Mouse (Mus musculus) MEL (cell line): ENCODE measurements around the gene Ripply1. TPM values are rescaled to one million over a fixed set of nuclear protein-coding genes. Genes with fewer than 3 reads are reported as not detected.

Experiments used
- DNase-seq: peaks from one replicate; pipeline ENCODE4 v3.0.0; 2011; ENCODE audit warnings: low read depth, low spot score
- H3K27ac ChIP-seq: 2 replicates; pipeline ENCODE4 v1.5.1; 2012; ENCODE audit warnings: low read depth, mild to moderate bottlenecking, control low read depth, low read length, moderate library complexity; ENCODE audit not compliant: control insufficient read depth
- H3K27me3 ChIP-seq, 2 experiments: fragments of 150-350 bp in 1 of 2; sonication (generic) in 1 of 2; 2 replicates each; pipeline ENCODE4 v1.6.1; 2012; ENCODE audit warnings: low read length in 2 of 2, mild to moderate bottlenecking in 2 of 2, improper control_type of control experiment in 1 of 2, moderate library complexity in 1 of 2; ENCODE audit not compliant: insufficient read depth in 2 of 2, control insufficient read depth in 1 of 2
- H3K36me3 ChIP-seq, 2 experiments: 2 replicates each; pipeline ENCODE4 v1.6.1; 2012 to 2014; ENCODE audit warnings: low read length in 2 of 2, improper control_type of control experiment in 1 of 2, inconsistent platforms in 1 of 2, mild to moderate bottlenecking in 1 of 2; ENCODE audit not compliant: insufficient read depth in 2 of 2, control insufficient read depth in 1 of 2
- H3K4me1 ChIP-seq, 2 experiments: fragments of 150-350 bp in 1 of 2; sonication (generic) in 1 of 2; 2 replicates each; pipeline ENCODE4 v1.6.1; 2012; ENCODE audit warnings: low read length in 2 of 2, improper control_type of control experiment in 1 of 2, mild to moderate bottlenecking in 1 of 2; ENCODE audit not compliant: insufficient read depth in 2 of 2, control insufficient read depth in 1 of 2
- H3K4me3 ChIP-seq, 2 experiments: fragments of 150-350 bp in 1 of 2; sonication (generic) in 1 of 2; 2 replicates each; pipeline ENCODE4 v1.5.1; 2012; ENCODE audit warnings: low read depth in 2 of 2, low read length in 2 of 2, mild to moderate bottlenecking in 2 of 2, moderate library complexity in 2 of 2, control low read depth in 1 of 2, improper control_type of control experiment in 1 of 2; ENCODE audit not compliant: control insufficient read depth in 1 of 2, insufficient read depth in 1 of 2
- H3K79me2 ChIP-seq: 2 replicates; pipeline ENCODE4 v1.6.1; 2012; ENCODE audit warnings: mild to moderate bottlenecking, low read length, moderate library complexity; ENCODE audit not compliant: control insufficient read depth, poor library complexity, insufficient read depth
- H3K9ac ChIP-seq: 2 replicates; pipeline ENCODE4 v1.6.1; 2012; ENCODE audit warnings: low read depth, mild to moderate bottlenecking, control low read depth, low read length, moderate library complexity; ENCODE audit not compliant: control insufficient read depth, poor library complexity, severe bottlenecking
- H3K9me3 ChIP-seq: fragments of 150-350 bp; sonication (generic); replicated peaks from 2 replicates; pipeline ENCODE4 v1.6.1; 2012; ENCODE audit warnings: mild to moderate bottlenecking, low read length, improper control_type of control experiment, moderate library complexity; ENCODE audit not compliant: insufficient read depth
- BHLHE40 ChIP-seq: IDR thresholded peaks from 2 replicates; pipeline ENCODE4 v1.6.1; 2012; ENCODE audit warnings: low read depth, mild to moderate bottlenecking, inconsistent platforms, low read length, improper control_type of control experiment, borderline replicate concordance
- CHD2 ChIP-seq: IDR thresholded peaks from 2 replicates; pipeline ENCODE4 v1.6.1; 2011; ENCODE audit warnings: low read length, improper control_type of control experiment
- E2F4 ChIP-seq: IDR thresholded peaks from 2 replicates; pipeline ENCODE4 v1.6.1; 2011; ENCODE audit warnings: low read depth, low read length, improper control_type of control experiment, borderline replicate concordance
- EP300 ChIP-seq, 2 experiments: IDR thresholded peaks; 2 replicates each; pipeline ENCODE4 v1.6.1; 2011; ENCODE audit warnings: improper control_type of control experiment in 2 of 2, low read length in 2 of 2, low read depth in 1 of 2, mild to moderate bottlenecking in 1 of 2
- GABPA ChIP-seq: IDR thresholded peaks from 2 replicates; pipeline ENCODE4 v1.6.1; 2012; ENCODE audit warnings: low read depth, mild to moderate bottlenecking, inconsistent platforms, low read length, improper control_type of control experiment, moderate library complexity
- GATA1 ChIP-seq: IDR thresholded peaks from 2 replicates; pipeline ENCODE4 v1.6.1; 2011; ENCODE audit warnings: low read depth, low read length, improper control_type of control experiment
- HCFC1 ChIP-seq: IDR thresholded peaks from 2 replicates; pipeline ENCODE4 v1.6.1; 2012; ENCODE audit warnings: low read depth, mild to moderate bottlenecking, inconsistent platforms, low read length, improper control_type of control experiment, moderate library complexity
- KAT2A ChIP-seq: conservative IDR thresholded peaks from 2 replicates; pipeline ENCODE4 v1.6.1; 2012; ENCODE audit warnings: low read depth, low read length, improper control_type of control experiment, inconsistent platforms
- MAX ChIP-seq: IDR thresholded peaks from 2 replicates; pipeline ENCODE4 v1.6.1; 2011; ENCODE audit warnings: low read length, improper control_type of control experiment
- MEF2A ChIP-seq: IDR thresholded peaks from 2 replicates; pipeline ENCODE4 v1.6.1; 2014; ENCODE audit warnings: low read depth, mild to moderate bottlenecking, inconsistent platforms, low read length, improper control_type of control experiment; ENCODE audit not compliant: poor library complexity, insufficient replicate concordance, severe bottlenecking; ENCODE audit errors: extremely low read depth
- MXI1 ChIP-seq: IDR thresholded peaks from 2 replicates; pipeline ENCODE4 v1.6.1; 2011; ENCODE audit warnings: mild to moderate bottlenecking, low read depth, low read length, improper control_type of control experiment
- MYC ChIP-seq: IDR thresholded peaks from 2 replicates; pipeline ENCODE4 v1.6.1; 2011; ENCODE audit warnings: low read depth, mild to moderate bottlenecking, low read length, improper control_type of control experiment, moderate library complexity
- NRF1 ChIP-seq: IDR thresholded peaks from 2 replicates; pipeline ENCODE4 v1.6.1; 2014; ENCODE audit warnings: low read depth, mild to moderate bottlenecking, inconsistent platforms, low read length, improper control_type of control experiment, moderate library complexity; ENCODE audit not compliant: poor library complexity, insufficient read depth, severe bottlenecking
- POLR2A ChIP-seq, 2 experiments: IDR thresholded peaks; 2 replicates each; pipeline ENCODE4 v1.6.1; 2011 to 2012; ENCODE audit warnings: low read length in 2 of 2, mild to moderate bottlenecking in 2 of 2, control low read depth in 1 of 2, improper control_type of control experiment in 1 of 2, low read depth in 1 of 2, moderate library complexity in 1 of 2; ENCODE audit not compliant: control insufficient read depth in 1 of 2, insufficient read depth in 1 of 2, poor library complexity in 1 of 2
- POLR2AphosphoS2 ChIP-seq: IDR thresholded peaks from 2 replicates; pipeline ENCODE4 v1.6.1; 2011; ENCODE audit warnings: low read length, improper control_type of control experiment
- POLR2AphosphoS5 ChIP-seq: IDR thresholded peaks from 2 replicates; pipeline ENCODE4 v1.6.1; 2012; ENCODE audit warnings: low read depth, borderline replicate concordance, mild to moderate bottlenecking, inconsistent platforms, low read length, moderate library complexity, mixed read lengths
- RAD21 ChIP-seq: IDR thresholded peaks from 2 replicates; pipeline ENCODE4 v1.6.1; 2011; ENCODE audit warnings: mild to moderate bottlenecking, low read depth, low read length, improper control_type of control experiment
- RCOR1 ChIP-seq: IDR thresholded peaks from 2 replicates; pipeline ENCODE4 v1.6.1; 2012; ENCODE audit warnings: low read depth, mild to moderate bottlenecking, inconsistent platforms, low read length, improper control_type of control experiment
- SMC3 ChIP-seq: IDR thresholded peaks from 2 replicates; pipeline ENCODE4 v1.6.1; 2011; ENCODE audit warnings: low read depth, low read length, improper control_type of control experiment
- TAL1 ChIP-seq: IDR thresholded peaks from 2 replicates; pipeline ENCODE4 v1.6.1; 2012; ENCODE audit warnings: mild to moderate bottlenecking, inconsistent platforms, low read length, moderate library complexity, mixed read lengths
- TCF12 ChIP-seq: IDR thresholded peaks from 2 replicates; pipeline ENCODE4 v1.6.1; 2014; ENCODE audit warnings: low read depth, mild to moderate bottlenecking, inconsistent platforms, low read length, improper control_type of control experiment, moderate library complexity
- UBTF ChIP-seq: IDR thresholded peaks from 2 replicates; pipeline ENCODE4 v1.6.1; 2012; ENCODE audit warnings: low read depth, mild to moderate bottlenecking, inconsistent platforms, low read length, improper control_type of control experiment, moderate library complexity, borderline replicate concordance; ENCODE audit not compliant: insufficient read depth
- ZC3H11A ChIP-seq: IDR thresholded peaks from 2 replicates; pipeline ENCODE4 v1.6.1; 2012; ENCODE audit warnings: low read depth, mild to moderate bottlenecking, inconsistent platforms, low read length, improper control_type of control experiment
- ZNF384 ChIP-seq: IDR thresholded peaks from 2 replicates; pipeline ENCODE4 v1.6.1; 2012; ENCODE audit warnings: low read depth, mild to moderate bottlenecking, inconsistent platforms, low read length, improper control_type of control experiment
- polyA plus RNA-seq, 2 experiments: library from polyadenylated mRNA; stranded (reverse) in 1 of 2; unstranded in 1 of 2; fragments of >175 nt in 1 of 2; fragments of >200 nt in 1 of 2; gene quantifications; 2 replicates each; pipeline versions ENCODE4 v1.2.1 to v1.2.4; 2012; ENCODE audit warnings: low replicate concordance in 2 of 2, low read depth in 1 of 2; ENCODE audit not compliant: insufficient read length in 2 of 2, insufficient read depth in 1 of 2, missing spikeins in 1 of 2
- total RNA-seq: library from RNA; depleted of rRNA; stranded (reverse); fragments of 300-350 nt; gene quantifications from 2 replicates; pipeline ENCODE4 v1.2.3, GENCODE M21; 2012

Ripply1 gene
- total and polyA plus RNA-seq, 3 experiments: not detected

DNA sequence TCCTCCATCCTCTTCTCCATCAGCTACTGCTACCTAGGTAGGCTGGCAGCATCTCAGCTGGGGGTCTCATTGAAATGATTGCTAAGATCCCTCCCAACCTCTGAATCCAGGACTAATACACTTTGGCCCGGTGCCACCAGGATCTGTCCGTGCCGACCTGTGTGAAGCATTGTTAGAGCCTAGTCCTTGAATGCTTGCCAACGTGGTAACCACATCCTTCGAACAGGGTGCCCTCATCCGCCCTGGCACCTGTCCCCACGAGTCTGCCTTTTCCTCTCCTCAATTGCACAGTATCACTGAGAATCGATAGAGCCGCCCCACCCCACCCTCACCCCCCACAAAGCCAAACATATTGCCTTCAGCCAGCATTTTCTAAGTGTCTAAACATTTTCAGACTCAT, 15.7 kb upstream of the Ripply1 start:
- Histone ChIP-seq H3K4me1 (peaks cover 9 to 35% of the 10 kb centered on the region in 2 experiments), H3K4me3 (no peak overlapping the region), H3K27me3 (no peaks in the 10 kb centered on the region), H3K36me3 (peaks cover 0 to 33% of the 10 kb centered on the region in 2 experiments; a peak in 2 of 4 replicates), H3K79me2 (no peaks in the 10 kb centered on the region), H3K27ac (no peak overlapping the region), H3K9ac (no peak overlapping the region), H3K9me3 (no peaks in the 10 kb centered on the region)
- TF ChIP-seq SMC3: no peak
- TF ChIP-seq TCF12: no peak
- TF ChIP-seq TAL1: no peak
- TF ChIP-seq KAT2A: no peak
- TF ChIP-seq MEF2A: no peak
- no peak for TF ChIP-seq POLR2AphosphoS2
- no peak for TF ChIP-seq POLR2A (IDR thresholded peaks at IDR 0.05; ENCODE audit: control insufficient read depth in 1 of 2, insufficient read depth in 1 of 2, low read depth in 1 of 2, low read length in 2 of 2, poor library complexity in 1 of 2)
- no peak for TF ChIP-seq RAD21
- TF ChIP-seq EP300 (IDR thresholded peaks at IDR 0.05; ENCODE audit: low read depth in 1 of 2, low read length in 2 of 2): no peak
- TF ChIP-seq POLR2AphosphoS5: no peak
- TF ChIP-seq GABPA: no peak
- TF ChIP-seq GATA1: no peak
- TF ChIP-seq CHD2: no peak
- no peak for TF ChIP-seq BHLHE40
- TF ChIP-seq E2F4: no peak
- TF ChIP-seq ZC3H11A: no peak
- no peak for TF ChIP-seq MAX
- no peak for TF ChIP-seq MYC
- no peak for DNase-seq

DNA sequence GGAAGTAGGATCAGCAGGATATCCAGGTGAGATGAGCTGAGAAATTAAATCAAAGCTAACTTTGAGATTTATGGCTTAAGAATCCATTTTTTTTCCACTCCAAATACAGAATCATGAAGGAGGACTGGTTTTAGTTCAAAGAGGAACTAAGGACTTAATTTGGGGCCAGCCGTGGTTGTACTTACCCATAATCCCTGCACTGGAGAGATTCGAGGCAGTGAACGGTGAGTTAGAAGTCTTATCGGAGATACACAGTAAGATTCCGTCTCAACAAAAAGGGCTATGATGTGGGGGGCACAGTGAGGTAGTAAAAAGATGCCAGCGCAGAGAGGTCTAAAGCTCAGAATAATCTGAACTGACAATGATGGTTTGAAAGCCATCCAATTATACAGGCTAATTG, 13.9 kb upstream of the Ripply1 start:
- TF ChIP-seq BHLHE40: 0 out of 2 replicates have a peak, but pooled peaks have one; percentile 13
- TF ChIP-seq RCOR1: peak; percentile 86
- TF ChIP-seq NRF1: no peak
- no peak for TF ChIP-seq ZNF384
- TF ChIP-seq TAL1: peak; percentile 18; the same call in 1 of the 2 replicates
- TF ChIP-seq EP300 (IDR thresholded peaks at IDR 0.05; ENCODE audit: low read depth in 1 of 2, low read length in 2 of 2): peak; percentile 30 to 65; a peak in 3 of 4 replicates
- TF ChIP-seq HCFC1: 0 out of 2 replicates have a peak, but pooled peaks have one; percentile 29
- TF ChIP-seq TCF12: peak; percentile 32; the same call in 1 of the 2 replicates
- TF ChIP-seq GATA1: peak; percentile 65
- TF ChIP-seq UBTF: no peak
- no peak for TF ChIP-seq MXI1
- TF ChIP-seq, all 39 proteins: peak for 7
- no peak overlapping the region for H3K9ac ChIP-seq

More for the DNA sequence above, 13.9 kb upstream of the Ripply1 start:
- Histone ChIP-seq H3K27ac (no peak overlapping the region), H3K36me3 (peaks cover 0 to 27% of the 10 kb centered on the region in 2 experiments; a peak in 2 of 4 replicates), H3K9me3 (no peaks in the 10 kb centered on the region), H3K27me3 (no peaks in the 10 kb centered on the region), H3K4me3 (no peak overlapping the region), H3K79me2 (no peaks in the 10 kb centered on the region), H3K4me1 (peaks cover 9 to 32% of the 10 kb centered on the region in 2 experiments)
- DNase-seq: peak; percentile 68
